Mouse (Mus musculus) c-Kit-positive CD71-positive TER-119-negative erythroid progenitor cells, embryonic 14.5 days (primary cell): ENCODE data around the gene Lgals2.

ENCODE experiments used
- DNase-seq: peaks from one replicate; pipeline ENCODE4 v3.0.0-alpha.2; 2013; ENCODE audit warnings: low read depth

The Lgals2 gene

GRCm38 (mm10) chr15:78815314-78816073, 39.8 kb downstream of the Lgals2 start:
- no peak for DNase-seq

- DNase-seq, result no peak
Observed at GRCm38 (mm10) chr15:78813603-78814002, 41.7 kb downstream of the Lgals2 start.

- DNase-seq, result no peak
Observed at GRCm38 (mm10) chr15:78810146-78810545, 45.2 kb downstream of the Lgals2 start.

- DNase-seq, result no peak
Observed at GRCm38 (mm10) chr15:78809739-78810138, 45.6 kb downstream of the Lgals2 start.

- no peak for DNase-seq
Observed at GRCm38 (mm10) chr15:78808980-78809379, 46.3 kb downstream of the Lgals2 start.

GRCm38 (mm10) chr15:78807141-78807540, 48.2 kb downstream of the Lgals2 start:
- no peak for DNase-seq

- no peak for DNase-seq
Observed at GRCm38 (mm10) chr15:78806614-78807013, 48.7 kb downstream of the Lgals2 start.

GRCm38 (mm10) chr15:78805351-78805750, 50.0 kb downstream of the Lgals2 start:
- DNase-seq, result no peak

GRCm38 (mm10) chr15:78804326-78804725, 51.0 kb downstream of the Lgals2 start:
- no peak for DNase-seq

GRCm38 (mm10) chr15:78803499-78803900, 51.8 kb downstream of the Lgals2 start:
- DNase-seq, result no peak

- DNase-seq, result no peak
Observed at GRCm38 (mm10) chr15:78802776-78803391, 52.4 kb downstream of the Lgals2 start, which contains the start of gene Card10. Gene Card10, minus strand, starts transcription at chr15:78803042.

GRCm38 (mm10) chr15:78801971-78802741, 53.2 kb downstream of the Lgals2 start:
- no peak for DNase-seq

GRCm38 (mm10) chr15:78801571-78801970, 53.8 kb downstream of the Lgals2 start:
- no peak for DNase-seq
